Mouse (Mus musculus): ENCODE measurements around the gene Sp2. TPM values are rescaled to one million over a fixed set of nuclear protein-coding genes. Genes with fewer than 3 reads are reported as not detected.

The Sp2 gene
- polyA plus RNA-seq (2015; fragmentation: Illumina TruSeq; extraction: RNeasy Lipid Tissue Mini Kit (QIAGEN cat#74804); ENCODE audit: insufficient read depth, low replicate concordance) = 12.8 TPM

DNA sequence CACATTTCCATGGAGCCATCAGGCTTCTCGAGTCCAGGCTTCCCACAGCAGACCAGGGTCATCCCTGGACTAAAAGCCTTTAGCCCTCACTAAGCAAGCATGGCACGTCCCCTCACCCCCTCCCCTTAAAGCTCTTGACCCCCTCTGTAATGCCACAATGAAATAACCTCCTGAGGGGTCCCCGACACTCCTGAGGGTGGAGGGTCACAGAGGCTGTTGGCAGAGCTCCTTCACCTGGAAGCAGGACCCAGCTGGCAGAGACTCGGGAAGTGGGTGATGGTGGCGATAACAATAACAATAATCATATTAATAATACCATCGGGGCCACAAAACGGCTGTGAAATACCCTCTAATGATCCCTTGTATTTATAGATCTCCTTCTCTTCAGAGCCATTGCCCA, at the start of gene Sp2:
TSS of gene Sp2 (minus strand) at position 101 of the 400 bp plus-strand sequence.

DNA sequence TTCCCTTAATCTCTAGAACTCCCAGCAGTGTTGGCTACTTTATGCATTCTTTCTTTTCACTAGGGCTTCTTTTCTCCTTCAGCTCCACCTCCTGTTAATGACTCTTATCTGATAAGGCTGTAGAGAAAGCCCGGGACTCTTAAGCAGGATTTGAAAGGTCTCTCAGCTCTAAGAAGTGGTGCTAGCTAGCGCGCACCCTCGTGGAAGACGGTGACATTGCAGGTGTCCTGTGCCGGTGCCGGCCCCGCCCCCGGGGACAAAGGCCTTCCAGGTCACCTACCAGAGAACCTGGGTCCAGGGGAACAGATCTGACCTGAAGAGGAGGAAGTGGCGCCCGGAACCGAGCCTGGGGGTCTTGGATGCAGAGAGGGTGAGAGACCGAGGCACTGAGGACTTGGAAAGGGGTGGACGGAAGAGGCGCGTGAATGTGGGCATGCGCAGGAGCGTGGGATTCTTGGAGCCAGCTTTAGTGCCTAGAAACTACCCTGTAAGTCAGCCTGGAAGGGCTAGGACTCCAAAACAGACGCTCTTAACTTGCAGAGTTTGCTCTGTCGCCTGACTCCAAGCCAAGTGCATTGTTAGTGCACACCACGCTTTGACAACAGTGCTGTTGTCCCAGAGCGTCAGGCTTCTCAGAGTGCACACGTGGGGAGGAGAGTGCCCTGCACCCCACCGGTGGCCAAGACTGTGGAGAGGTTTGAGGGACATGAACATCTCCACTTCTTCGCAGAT, 47.1 kb upstream of the Sp2 start, which contains the start of gene Scrn2:
TSS of gene Scrn2 (plus strand) at position 253 of the 732 bp plus-strand sequence.

DNA sequence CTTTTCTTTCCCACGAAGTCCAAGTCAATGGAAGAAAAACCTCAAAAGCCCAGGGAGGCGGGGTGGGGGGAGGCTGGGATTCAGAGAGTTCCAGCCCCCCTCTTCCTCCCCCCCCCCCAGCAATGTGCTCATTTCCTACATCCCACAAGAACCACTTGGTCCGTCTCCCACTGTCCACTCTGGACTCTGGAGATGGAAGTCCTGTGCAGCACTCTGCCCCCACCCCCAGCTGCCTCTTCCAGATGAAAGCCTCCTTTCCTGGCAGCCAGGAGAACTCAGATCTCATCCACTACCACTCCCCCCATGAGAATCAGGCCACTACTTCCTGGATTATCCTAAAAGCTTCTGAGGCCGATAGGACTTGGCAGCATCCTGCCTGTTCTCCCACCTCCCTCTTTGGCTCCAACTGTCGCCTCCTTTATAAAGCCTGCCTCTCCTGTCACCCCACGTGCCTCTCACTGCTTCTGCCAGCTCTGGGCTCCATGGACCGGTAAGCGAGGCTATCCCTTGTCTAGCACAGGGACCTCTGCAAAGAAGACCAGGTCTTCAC, 30.4 kb upstream of the Sp2 start, which contains the start of gene Sp6:
TSS of gene Sp6 (plus strand) at position 274 of the 550 bp plus-strand sequence.

DNA sequence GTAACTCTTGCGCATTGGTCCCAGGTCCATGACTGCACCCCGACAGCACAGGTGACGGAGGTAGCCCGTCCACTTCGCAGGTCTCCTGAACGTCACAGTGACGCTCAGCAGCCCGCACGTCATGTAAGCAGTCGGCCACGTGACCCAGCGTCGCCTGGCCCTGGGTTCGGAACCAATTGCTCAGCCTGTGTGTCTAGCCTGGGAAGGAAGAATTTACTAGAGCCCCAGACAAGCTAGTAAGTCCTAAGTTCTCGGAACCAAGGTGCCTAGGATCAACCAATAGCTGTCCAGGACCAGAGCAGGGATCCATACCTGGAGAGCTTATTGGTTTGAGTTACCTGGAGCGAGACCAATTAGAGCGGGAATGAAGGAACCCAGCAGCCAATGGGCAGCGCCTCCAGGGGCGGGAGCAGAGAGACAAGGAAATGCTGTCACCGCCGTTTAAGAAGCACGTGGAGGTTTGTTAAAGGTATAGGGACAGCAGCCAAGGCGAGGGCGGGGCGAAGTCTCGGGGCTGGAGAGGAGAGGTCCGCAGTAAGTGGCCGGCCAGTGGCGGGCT, 38.9 kb downstream of the Sp2 start, which contains the start of gene Pnpo:
TSS of gene Pnpo (minus strand) at position 241 of the 559 bp plus-strand sequence.

DNA sequence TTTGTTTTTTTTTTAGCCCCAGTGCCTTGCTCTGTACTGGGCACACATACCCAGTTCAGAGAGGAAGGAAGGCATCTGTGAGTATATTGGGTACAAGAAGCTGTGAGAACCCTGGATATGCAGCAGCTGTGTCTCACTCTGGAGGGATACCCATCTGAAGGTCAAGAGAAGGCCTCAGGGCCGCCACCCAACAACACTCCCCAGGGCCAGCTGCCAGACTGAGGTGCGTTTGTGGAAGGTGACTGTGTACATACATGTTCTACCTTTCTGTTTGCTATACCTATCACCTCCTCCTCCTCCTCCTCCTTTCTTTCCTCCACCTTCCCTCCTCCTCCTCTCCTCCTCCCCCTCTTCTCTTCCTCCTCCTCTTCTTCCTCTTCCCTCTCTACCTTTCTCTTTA, 54.7 kb downstream of the Sp2 start, which contains the start of gene Prr15l:
TSS of gene Prr15l (plus strand) at position 17 of the 400 bp plus-strand sequence.

DNA sequence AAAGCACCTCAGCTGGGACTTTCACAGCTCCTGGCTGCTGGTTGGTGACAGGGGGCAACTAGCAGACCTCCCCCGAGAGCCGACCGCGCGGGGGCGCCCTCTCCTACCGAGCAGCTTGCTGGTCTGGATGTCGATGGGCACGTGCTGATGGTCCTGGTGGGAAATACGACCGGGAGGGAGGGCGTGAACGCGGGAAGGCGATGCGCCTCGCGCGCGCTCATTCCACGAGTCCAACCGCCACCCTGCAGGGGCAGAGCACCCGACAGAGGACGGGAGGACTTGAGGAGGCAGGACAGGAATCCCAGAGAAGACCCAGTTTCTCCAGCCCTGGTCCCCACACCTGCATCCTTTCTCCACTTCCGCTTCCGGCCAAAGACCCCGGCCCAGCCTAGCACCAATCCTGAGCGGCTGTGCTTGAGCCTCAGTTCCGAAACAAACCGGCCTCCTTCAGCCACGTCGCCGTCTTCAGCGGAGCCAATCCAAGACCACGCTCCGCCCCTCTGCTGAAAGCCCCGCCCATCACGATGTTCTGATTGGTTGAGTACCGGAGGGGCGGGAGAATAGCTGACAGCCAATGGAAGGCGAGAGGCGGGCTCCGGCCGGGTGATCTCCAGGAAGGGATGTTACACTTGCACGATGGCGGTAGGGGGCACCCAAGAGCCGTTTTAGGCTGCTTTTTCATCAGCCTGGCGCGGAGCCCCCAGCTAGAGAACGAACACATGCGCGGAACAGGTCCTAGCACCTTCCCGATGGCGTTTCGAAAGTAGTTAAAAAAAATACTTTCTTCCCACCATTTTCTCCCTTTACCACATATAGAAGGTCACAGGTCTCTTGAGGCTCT, 66.5 kb downstream of the Sp2 start, which contains the start of gene Cdk5rap3:
TSS of gene Cdk5rap3 (minus strand) at position 453 of the 841 bp plus-strand sequence.

Other genes starting within 250 kb of the Sp2 start
- gene Snx11, start 205.4 kb downstream of the Sp2 start, polyA plus RNA-seq (2015; fragmentation: Illumina TruSeq; extraction: RNeasy Lipid Tissue Mini Kit (QIAGEN cat#74804); ENCODE audit: insufficient read depth, low replicate concordance) = 60.5 TPM
- gene Cbx1, start 193.8 kb downstream of the Sp2 start, polyA plus RNA-seq (2015; fragmentation: Illumina TruSeq; extraction: RNeasy Lipid Tissue Mini Kit (QIAGEN cat#74804); ENCODE audit: insufficient read depth, low replicate concordance) = 101 TPM
- gene Nfe2l1, start 153.0 kb downstream of the Sp2 start, polyA plus RNA-seq (2015; fragmentation: Illumina TruSeq; extraction: RNeasy Lipid Tissue Mini Kit (QIAGEN cat#74804); ENCODE audit: insufficient read depth, low replicate concordance) = 72.3 TPM
- gene Copz2, start 133.1 kb downstream of the Sp2 start, polyA plus RNA-seq (2015; fragmentation: Illumina TruSeq; extraction: RNeasy Lipid Tissue Mini Kit (QIAGEN cat#74804); ENCODE audit: insufficient read depth, low replicate concordance) = 9.2 TPM
- 48.7 TPM for gene Cdk5rap3, start 66.5 kb downstream of the Sp2 start, polyA plus RNA-seq (2015; fragmentation: Illumina TruSeq; extraction: RNeasy Lipid Tissue Mini Kit (QIAGEN cat#74804); ENCODE audit: insufficient read depth, low replicate concordance)
- 0.37 TPM for gene Prr15l, start 54.9 kb downstream of the Sp2 start, polyA plus RNA-seq (2015; fragmentation: Illumina TruSeq; extraction: RNeasy Lipid Tissue Mini Kit (QIAGEN cat#74804); ENCODE audit: insufficient read depth, low replicate concordance)
- 34.8 TPM for gene Pnpo, start 39.0 kb downstream of the Sp2 start, polyA plus RNA-seq (2015; fragmentation: Illumina TruSeq; extraction: RNeasy Lipid Tissue Mini Kit (QIAGEN cat#74804); ENCODE audit: insufficient read depth, low replicate concordance)
- 1.1 TPM for gene Sp6, start 30.4 kb upstream of the Sp2 start, polyA plus RNA-seq (2015; fragmentation: Illumina TruSeq; extraction: RNeasy Lipid Tissue Mini Kit (QIAGEN cat#74804); ENCODE audit: insufficient read depth, low replicate concordance)
- 0.94 TPM for gene Scrn2, start 47.0 kb upstream of the Sp2 start, polyA plus RNA-seq (2015; fragmentation: Illumina TruSeq; extraction: RNeasy Lipid Tissue Mini Kit (QIAGEN cat#74804); ENCODE audit: insufficient read depth, low replicate concordance)
- gene Lrrc46, start 58.4 kb upstream of the Sp2 start, polyA plus RNA-seq (2015; fragmentation: Illumina TruSeq; extraction: RNeasy Lipid Tissue Mini Kit (QIAGEN cat#74804); ENCODE audit: insufficient read depth, low replicate concordance) = not detected
- 40.6 TPM for gene Mrpl10, start 58.6 kb upstream of the Sp2 start, polyA plus RNA-seq (2015; fragmentation: Illumina TruSeq; extraction: RNeasy Lipid Tissue Mini Kit (QIAGEN cat#74804); ENCODE audit: insufficient read depth, low replicate concordance)
- gene Osbpl7, start 67.7 kb upstream of the Sp2 start, polyA plus RNA-seq (2015; fragmentation: Illumina TruSeq; extraction: RNeasy Lipid Tissue Mini Kit (QIAGEN cat#74804); ENCODE audit: insufficient read depth, low replicate concordance) = 6.2 TPM
- gene Tbx21, start 132.4 kb upstream of the Sp2 start, polyA plus RNA-seq (2015; fragmentation: Illumina TruSeq; extraction: RNeasy Lipid Tissue Mini Kit (QIAGEN cat#74804); ENCODE audit: insufficient read depth, low replicate concordance) = 7.5 TPM
- gene Tbkbp1, start 168.5 kb upstream of the Sp2 start, polyA plus RNA-seq (2015; fragmentation: Illumina TruSeq; extraction: RNeasy Lipid Tissue Mini Kit (QIAGEN cat#74804); ENCODE audit: insufficient read depth, low replicate concordance) = 6.7 TPM
- gene Kpnb1, start 204.9 kb upstream of the Sp2 start, polyA plus RNA-seq (2015; fragmentation: Illumina TruSeq; extraction: RNeasy Lipid Tissue Mini Kit (QIAGEN cat#74804); ENCODE audit: insufficient read depth, low replicate concordance) = 199 TPM

Data from spleen, adult 10 weeks (tissue).